Mouse (Mus musculus) testis, adult 2 months (tissue): ENCODE results near the gene Klf12.

Experiments
- CTCF ChIP-seq: fragments of 200-500 bp; IDR thresholded peaks from 2 replicates; pipeline ENCODE4 v1.5.1; 2012; ENCODE audit warnings: low read depth, mild to moderate bottlenecking, inconsistent platforms, low read length, moderate library complexity; ENCODE audit not compliant: control insufficient read depth, insufficient read depth, insufficient replicate concordance
- POLR2A ChIP-seq: fragments of 200-500 bp; IDR thresholded peaks from 2 replicates; pipeline ENCODE4 v1.6.1; 2012; ENCODE audit warnings: low read depth, mild to moderate bottlenecking, inconsistent platforms, low read length, moderate library complexity; ENCODE audit not compliant: control insufficient read depth

- TF ChIP-seq CTCF, result no peak
- no peak for TF ChIP-seq POLR2A
Measured at GRCm38 (mm10) chr14:99931879-99932278, 352.6 kb downstream of the Klf12 start.
